Mouse (Mus musculus) embryonic facial prominence, embryonic 15.5 days (tissue): Measurements from ENCODE around the gene Spata46. TPM values are rescaled to one million over a fixed set of nuclear protein-coding genes. Genes with fewer than 3 reads are reported as not detected.

ENCODE experiments used
- ATAC-seq: fragments of 200-750 bp; cut with Nextera tagmentation; 2 replicates; pipeline ENCODE4 v1.8.0; 2017; ENCODE audit warnings: low read depth, moderate TSS enrichment; ENCODE audit not compliant: insufficient number of reproducible peaks, low FRiP score, low TSS enrichment
- H3K27ac ChIP-seq: fragments of 300-500 bp; sonication (generic); replicated peaks from 2 replicates; pipeline ENCODE4 v1.5.1; 2015; ENCODE audit warnings: mild to moderate bottlenecking, inconsistent platforms
- H3K27me3 ChIP-seq: fragments of 300-500 bp; sonication (generic); 2 replicates; pipeline ENCODE4 v1.6.1; 2015; ENCODE audit warnings: inconsistent platforms
- H3K36me3 ChIP-seq: fragments of 300-500 bp; sonication (generic); 2 replicates; pipeline ENCODE4 v1.6.1; 2015; ENCODE audit warnings: mild to moderate bottlenecking, inconsistent platforms
- H3K4me1 ChIP-seq: fragments of 300-500 bp; sonication (generic); 2 replicates; pipeline ENCODE4 v1.6.1; 2015; ENCODE audit warnings: inconsistent platforms
- H3K4me2 ChIP-seq: fragments of 300-500 bp; sonication (generic); replicated peaks from 2 replicates; pipeline ENCODE4 v1.6.1; 2015; ENCODE audit warnings: mild to moderate bottlenecking, inconsistent platforms
- H3K4me3 ChIP-seq: fragments of 300-500 bp; sonication (generic); replicated peaks from 2 replicates; pipeline ENCODE4 v1.5.1; 2015; ENCODE audit warnings: mild to moderate bottlenecking, inconsistent platforms
- H3K9ac ChIP-seq: fragments of 300-500 bp; sonication (generic); 2 replicates; pipeline ENCODE4 v1.6.1; 2015; ENCODE audit warnings: inconsistent platforms
- H3K9me3 ChIP-seq: fragments of 300-500 bp; sonication (generic); replicated peaks from 2 replicates; pipeline ENCODE4 v1.6.1; 2016; ENCODE audit warnings: inconsistent platforms
- WGBS: fragments of 180-500 bp; shearing (Covaris S2); methylation state at CpG from one replicate; pipeline ENCODE4 v1.1.7; 2015; 5-methylcytosine and 5-hydroxymethylcytosine counted together
- polyA plus RNA-seq: library from polyadenylated mRNA; unstranded; fragments of >200 nt; fragmentation: Nextera tagmentation; extraction: Ambion mirVana; gene quantifications from 2 replicates; pipeline ENCODE4 v1.2.1, GENCODE M21; 2015

Gene Spata46
- polyA plus RNA-seq: 1.3 and 1.5 TPM in 2 replicates

DNA sequence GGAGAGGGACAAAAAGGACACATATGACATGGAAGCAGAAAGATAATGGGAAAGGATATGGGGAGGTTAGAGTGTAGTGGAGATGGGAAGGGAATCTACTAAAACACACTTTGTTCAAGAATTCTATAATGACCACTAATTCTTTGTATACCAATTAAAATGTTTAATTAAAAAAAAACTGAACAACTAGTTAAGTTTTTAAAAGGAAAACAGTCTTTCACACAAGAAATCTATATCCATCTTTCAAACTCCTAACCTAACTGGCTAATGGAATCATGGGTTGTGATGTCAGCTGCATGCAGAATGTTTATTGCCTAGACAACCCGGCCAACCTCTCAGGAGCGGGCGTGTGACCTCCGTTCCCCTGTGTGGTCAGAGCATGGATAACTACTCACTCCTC, at the start of gene Spata46:
Gene Spata46, plus strand, starts transcription at position 301 of the 400 bp plus-strand sequence.
- Histone ChIP-seq H3K4me3 (no peak within 1 kb of the TSS), H3K4me2 (no peak within 1 kb of the TSS), H3K36me3 (no peaks in the 10 kb centered on the region), H3K4me1 (no peaks in the 10 kb centered on the region), H3K9me3 (no peaks in the 10 kb centered on the region), H3K27me3 (no peaks in the 10 kb centered on the region), H3K9ac (no peak within 1 kb of the TSS), H3K27ac (no peak within 1 kb of the TSS)
- WGBS: 92% methylated on average over 4 of the region's 4 CpGs
- ATAC-seq: no peak

DNA sequence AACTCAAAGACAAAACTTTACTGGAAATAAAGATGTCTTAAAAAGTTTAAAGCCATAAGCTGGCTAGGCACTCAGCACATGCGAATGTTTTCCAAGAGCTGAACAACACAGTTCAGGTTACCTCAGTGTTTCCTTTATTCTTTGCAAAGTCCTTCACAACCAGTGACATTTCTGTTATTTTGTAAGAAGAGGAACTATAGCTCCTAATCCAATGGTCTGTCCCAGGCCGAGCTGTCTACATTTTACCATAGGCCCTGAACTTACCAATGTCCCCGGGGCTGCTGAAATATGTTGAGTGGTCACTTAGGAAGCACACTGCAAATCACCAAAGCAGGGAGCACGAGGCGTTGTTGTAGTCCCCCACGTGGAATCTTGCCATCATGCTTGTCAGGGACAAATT, 38.3 kb upstream of the Spata46 start:
- Histone ChIP-seq H3K36me3 (no peaks in the 10 kb centered on the region), H3K4me2 (no peak overlapping the region), H3K27ac (no peak overlapping the region), H3K4me1 (no peaks in the 10 kb centered on the region), H3K4me3 (no peak overlapping the region), H3K27me3 (no peaks in the 10 kb centered on the region), H3K9me3 (0 out of 2 replicates have a peak, but pooled peaks cover under 1% of the 10 kb centered on the region), H3K9ac (no peak overlapping the region)
- ATAC-seq: no peak
- WGBS: 79% methylated on average over 6 of the region's 6 CpGs

DNA sequence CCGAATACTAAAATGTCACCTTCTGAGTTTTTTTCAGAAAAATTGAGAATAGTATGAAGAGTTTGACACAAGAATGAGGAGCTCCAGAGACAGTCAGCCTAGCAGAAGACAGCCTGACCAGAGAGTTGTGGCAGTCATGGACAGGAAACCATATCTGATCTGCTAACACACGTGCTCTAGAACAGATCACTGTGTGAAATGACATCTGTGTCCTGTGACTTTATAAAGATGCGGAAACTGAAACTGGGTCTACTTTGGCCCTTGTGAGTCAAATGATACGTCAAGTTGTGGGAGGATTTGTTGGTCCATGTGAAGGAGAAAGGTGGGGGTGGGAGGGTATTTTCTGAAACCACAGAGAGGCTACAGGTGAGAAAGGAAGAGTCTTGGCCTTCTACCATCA, 37.9 kb upstream of the Spata46 start:
- ATAC-seq: no peak
- no peaks in the 10 kb centered on the region for H3K4me1 ChIP-seq
- H3K27ac ChIP-seq: no peak overlapping the region
- H3K4me3 ChIP-seq: no peak overlapping the region
- no peaks in the 10 kb centered on the region for H3K36me3 ChIP-seq
- no peak overlapping the region for H3K9ac ChIP-seq
- 85% methylated on average over 4 of the region's 4 CpGs for WGBS
- 0 out of 2 replicates have a peak, but pooled peaks cover 3% of the 10 kb centered on the region for H3K9me3 ChIP-seq
- H3K27me3 ChIP-seq: no peaks in the 10 kb centered on the region
- H3K4me2 ChIP-seq: no peak overlapping the region

DNA sequence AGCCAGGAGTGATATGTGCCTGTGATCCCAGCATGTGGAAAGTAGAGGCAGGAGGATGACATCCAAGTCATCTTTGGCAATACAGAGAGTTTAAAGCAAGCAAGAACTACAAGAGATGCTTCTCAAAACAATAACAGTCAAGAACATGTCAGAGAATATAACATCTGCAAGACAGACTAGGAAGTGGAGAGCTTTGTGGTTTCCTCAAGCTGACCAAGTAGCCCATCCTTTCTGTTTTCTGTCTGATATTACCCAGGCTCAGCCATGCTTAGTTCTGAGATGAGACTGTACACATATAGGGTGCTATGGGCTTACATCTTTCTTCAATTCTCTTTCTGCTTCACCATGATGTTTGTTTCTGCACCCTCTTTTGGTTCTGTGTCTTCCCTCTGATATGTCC, 35.4 kb upstream of the Spata46 start:
- Histone ChIP-seq H3K9me3 (0 out of 2 replicates have a peak, but pooled peaks cover 3% of the 10 kb centered on the region), H3K4me2 (no peak overlapping the region)

DNA sequence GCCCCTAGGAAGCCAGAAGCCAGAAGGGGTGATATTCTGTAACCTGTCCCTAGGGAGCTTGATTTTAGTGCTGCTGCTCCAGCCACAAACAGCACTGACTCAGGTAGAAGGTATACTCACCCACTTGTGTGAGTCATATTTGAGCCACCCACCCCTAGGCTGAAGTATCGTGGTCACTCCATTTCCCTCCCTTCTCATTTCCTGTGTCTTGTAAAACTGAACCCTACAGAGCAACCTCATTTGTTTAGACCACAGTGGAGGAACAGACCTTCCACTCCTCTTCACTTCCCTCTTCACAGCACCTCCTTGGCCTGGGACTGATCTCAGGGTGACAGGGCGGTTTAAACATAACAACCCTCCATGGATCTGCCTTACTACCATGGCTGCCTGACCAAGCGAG, 31.6 kb upstream of the Spata46 start, which contains the start of gene Sh2d1b1:
Gene Sh2d1b1, plus strand, starts transcription at position 305 of the 400 bp plus-strand sequence.
- 0 out of 2 replicates have a peak, but pooled peaks cover 3% of the 10 kb centered on the region for H3K9me3 ChIP-seq
- no peak within 1 kb of the TSS for H3K27ac ChIP-seq
- H3K27me3 ChIP-seq: no peaks in the 10 kb centered on the region
- no peak within 1 kb of the TSS for H3K4me2 ChIP-seq
- H3K9ac ChIP-seq: no peak within 1 kb of the TSS
- no peak for ATAC-seq
- no peak within 1 kb of the TSS for H3K4me3 ChIP-seq
- H3K4me1 ChIP-seq: no peaks in the 10 kb centered on the region
- H3K36me3 ChIP-seq: no peaks in the 10 kb centered on the region
- 87% methylated on average over 3 of the region's 3 CpGs for WGBS

More for the DNA sequence above, 35.4 kb upstream of the Spata46 start:
- Histone ChIP-seq H3K4me3 (no peak overlapping the region), H3K27me3 (no peaks in the 10 kb centered on the region), H3K27ac (no peak overlapping the region), H3K36me3 (no peaks in the 10 kb centered on the region), H3K4me1 (no peaks in the 10 kb centered on the region), H3K9ac (no peak overlapping the region)
- ATAC-seq: no peak

DNA sequence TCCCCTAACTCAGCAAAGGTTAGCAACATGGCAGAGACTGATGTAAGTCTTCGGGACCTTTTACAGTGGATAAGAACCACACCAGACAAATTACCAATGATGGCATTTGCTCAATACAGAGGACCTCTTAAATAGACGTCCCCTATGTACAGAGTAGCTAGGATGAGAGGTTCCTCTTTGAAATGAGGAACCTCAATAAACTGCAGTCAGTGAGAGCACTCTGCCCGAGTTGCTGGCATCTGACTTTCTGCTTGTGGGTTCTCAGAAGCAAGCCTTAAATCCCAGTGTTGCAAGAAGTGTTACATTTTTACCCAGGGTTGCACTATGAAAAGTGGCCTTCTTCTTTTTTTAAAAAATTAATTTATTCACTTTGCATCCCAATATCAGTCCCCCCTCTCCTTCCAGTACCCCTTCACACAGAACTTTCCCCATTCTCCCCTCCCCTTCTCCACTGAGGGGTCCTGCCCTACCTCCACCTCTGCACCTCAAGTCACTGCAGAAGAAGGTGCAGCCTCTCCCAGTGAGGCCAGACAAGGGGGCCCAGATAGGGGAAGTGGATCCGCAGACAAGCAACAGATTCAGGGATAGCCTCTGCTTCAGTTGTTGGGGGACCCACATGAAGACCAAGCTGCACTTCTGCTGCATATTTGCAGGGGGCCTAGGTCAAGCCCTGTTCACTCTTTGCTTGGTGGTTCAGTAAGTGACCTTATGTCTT, 26.0 kb upstream of the Spata46 start:
- Histone ChIP-seq H3K9ac (no peak overlapping the region), H3K4me2 (no peak overlapping the region), H3K9me3 (no peaks in the 10 kb centered on the region), H3K27ac (no peak overlapping the region), H3K4me3 (no peak overlapping the region), H3K27me3 (no peaks in the 10 kb centered on the region), H3K4me1 (no peaks in the 10 kb centered on the region), H3K36me3 (no peaks in the 10 kb centered on the region)
- 75% methylated on average over 4 of the region's 4 CpGs for WGBS
- no peak for ATAC-seq

DNA sequence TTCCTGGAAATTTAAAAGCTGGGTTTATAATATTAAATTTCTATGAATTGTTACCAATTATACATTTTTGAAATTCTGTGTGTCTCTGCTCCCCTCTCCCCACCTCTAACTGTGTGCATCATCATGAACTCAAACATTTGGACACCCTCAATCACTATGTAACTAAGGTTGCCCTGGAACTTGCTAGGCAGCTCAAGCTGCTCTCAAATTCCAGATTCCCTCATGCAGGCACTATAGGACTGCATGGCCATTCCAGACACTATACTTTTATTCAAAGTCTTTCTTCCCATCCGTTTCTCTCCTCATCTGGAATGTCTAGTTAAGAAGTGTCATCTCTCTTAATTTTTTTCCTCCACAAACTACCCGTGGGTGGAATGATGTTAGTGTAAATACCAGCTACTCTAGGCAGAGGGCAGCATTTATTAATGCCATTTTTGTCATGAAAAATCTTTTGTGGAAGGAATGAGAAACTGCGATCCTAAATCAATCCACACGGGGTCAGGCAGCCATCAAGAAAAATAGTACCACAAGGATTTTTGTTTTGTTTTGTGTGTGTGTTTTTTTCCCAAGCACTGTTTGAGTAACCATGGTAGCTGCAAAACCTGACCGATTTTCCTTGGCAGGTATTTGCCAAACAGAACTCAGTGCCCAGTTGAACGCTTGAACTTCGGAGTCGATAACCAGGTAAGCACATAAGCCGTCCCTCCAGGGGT, 16.2 kb upstream of the Spata46 start:
- Histone ChIP-seq H3K9ac (no peak overlapping the region), H3K4me2 (peak overlapping the region; percentile 18; the same call in 1 of the 2 replicates), H3K4me3 (peak overlapping the region; percentile 16; the same call in 1 of the 2 replicates), H3K4me1 (0 out of 2 replicates have a peak, but pooled peaks cover 4% of the 10 kb centered on the region), H3K36me3 (no peaks in the 10 kb centered on the region), H3K9me3 (no peaks in the 10 kb centered on the region), H3K27me3 (no peaks in the 10 kb centered on the region), H3K27ac (no peak overlapping the region)
- no peak for ATAC-seq
- WGBS: 25% methylated on average over 9 of the region's 9 CpGs

DNA sequence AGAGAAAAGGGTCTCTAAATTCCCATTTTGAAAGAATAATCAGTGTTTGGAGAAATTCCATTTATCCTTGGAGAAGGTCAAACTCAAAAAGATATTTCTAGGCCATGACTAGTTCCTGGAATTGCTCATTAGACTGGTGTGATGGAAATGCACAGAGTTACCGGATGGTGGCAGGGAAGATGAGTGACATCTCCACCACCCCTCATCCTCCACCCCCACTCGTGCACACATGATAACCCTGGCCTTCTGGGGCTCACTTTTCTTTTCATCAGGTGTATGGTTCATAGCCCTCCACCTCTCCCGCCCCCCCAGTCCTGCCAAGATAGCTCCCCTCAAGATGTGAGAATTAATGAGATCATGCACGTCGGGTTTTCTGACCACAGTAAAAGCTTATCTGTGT, 15.3 kb upstream of the Spata46 start:
- WGBS: 69% methylated on average over 5 of the region's 5 CpGs
- H3K36me3 ChIP-seq: no peaks in the 10 kb centered on the region
- ATAC-seq: no peak

DNA sequence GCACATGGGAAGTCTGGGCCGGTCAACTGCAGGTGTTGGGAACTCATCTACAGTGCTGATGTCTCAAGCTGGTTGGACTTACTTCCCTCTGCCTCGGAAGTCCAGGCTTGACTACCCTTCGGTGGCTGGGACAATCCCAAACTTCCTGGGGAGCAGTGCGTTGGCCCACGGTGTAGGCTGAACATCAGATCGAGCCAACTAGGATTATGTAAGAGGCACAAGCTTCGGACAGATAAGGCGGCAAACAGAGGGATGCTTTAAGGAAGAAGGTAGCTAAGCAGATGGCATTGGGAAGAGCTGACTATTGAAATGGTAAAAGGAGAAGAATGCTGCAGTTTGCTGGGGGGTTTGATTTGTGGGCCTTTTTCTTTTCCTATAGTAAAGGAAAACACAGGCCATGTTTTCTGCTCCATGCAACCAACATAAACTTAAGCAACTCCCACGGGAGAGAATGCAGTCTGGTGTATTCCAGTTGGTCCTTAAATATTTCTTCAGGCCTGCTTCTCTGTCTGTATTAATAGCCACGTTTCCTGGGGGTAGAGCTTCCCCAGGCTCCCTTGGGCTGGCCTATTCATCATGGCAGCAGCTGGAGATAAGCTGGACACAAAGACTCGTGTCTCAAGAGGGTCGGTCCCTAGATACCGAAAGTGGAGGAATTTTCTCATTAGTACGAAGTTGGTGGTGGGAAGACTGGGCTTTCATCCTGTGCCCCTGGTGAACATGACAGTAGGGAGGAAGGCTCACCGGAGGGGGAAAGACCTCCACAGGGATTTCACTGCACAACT, 13.6 kb upstream of the Spata46 start:
- H3K27me3 ChIP-seq: no peaks in the 10 kb centered on the region
- H3K9me3 ChIP-seq: no peaks in the 10 kb centered on the region
- WGBS: 86% methylated on average over 15 of the region's 15 CpGs
- no peak overlapping the region for H3K4me3 ChIP-seq
- H3K4me1 ChIP-seq: 0 out of 2 replicates have a peak, but pooled peaks cover 4% of the 10 kb centered on the region
- H3K4me2 ChIP-seq: no peak overlapping the region
- no peak overlapping the region for H3K27ac ChIP-seq
- ATAC-seq: no peak
- H3K36me3 ChIP-seq: no peaks in the 10 kb centered on the region
- no peak overlapping the region for H3K9ac ChIP-seq

More for the DNA sequence above, 15.3 kb upstream of the Spata46 start:
- H3K4me1 ChIP-seq: 0 out of 2 replicates have a peak, but pooled peaks cover 4% of the 10 kb centered on the region
- H3K27me3 ChIP-seq: no peaks in the 10 kb centered on the region
- no peak overlapping the region for H3K9ac ChIP-seq
- H3K4me2 ChIP-seq: no peak overlapping the region
- no peaks in the 10 kb centered on the region for H3K9me3 ChIP-seq
- no peak overlapping the region for H3K4me3 ChIP-seq
- no peak overlapping the region for H3K27ac ChIP-seq

DNA sequence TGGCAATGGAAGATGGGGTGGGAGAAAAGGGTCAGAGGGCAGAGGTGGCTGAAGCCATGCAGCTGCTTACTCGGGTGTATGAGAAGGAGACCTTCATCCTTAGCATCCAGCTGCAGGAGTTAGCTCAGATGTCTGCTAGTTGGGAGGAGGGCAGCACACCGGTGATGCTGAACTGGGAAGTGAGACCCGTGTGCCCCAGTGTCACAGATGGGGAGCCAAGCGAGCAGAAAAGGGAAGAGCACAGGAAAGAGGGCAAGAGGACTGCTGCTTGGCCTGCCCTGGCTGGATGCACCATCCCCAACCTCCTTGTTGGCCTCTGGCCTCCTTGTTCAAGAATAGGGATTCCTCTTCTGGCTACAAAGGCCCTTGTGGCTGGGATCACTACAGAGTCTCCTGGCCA, 9.1 kb upstream of the Spata46 start:
- Histone ChIP-seq H3K27ac (no peak overlapping the region), H3K9me3 (no peaks in the 10 kb centered on the region), H3K4me1 (no peaks in the 10 kb centered on the region), H3K36me3 (no peaks in the 10 kb centered on the region), H3K4me2 (no peak overlapping the region), H3K27me3 (no peaks in the 10 kb centered on the region), H3K4me3 (no peak overlapping the region), H3K9ac (no peak overlapping the region)
- 86% methylated on average over 4 of the region's 4 CpGs for WGBS
- no peak for ATAC-seq

DNA sequence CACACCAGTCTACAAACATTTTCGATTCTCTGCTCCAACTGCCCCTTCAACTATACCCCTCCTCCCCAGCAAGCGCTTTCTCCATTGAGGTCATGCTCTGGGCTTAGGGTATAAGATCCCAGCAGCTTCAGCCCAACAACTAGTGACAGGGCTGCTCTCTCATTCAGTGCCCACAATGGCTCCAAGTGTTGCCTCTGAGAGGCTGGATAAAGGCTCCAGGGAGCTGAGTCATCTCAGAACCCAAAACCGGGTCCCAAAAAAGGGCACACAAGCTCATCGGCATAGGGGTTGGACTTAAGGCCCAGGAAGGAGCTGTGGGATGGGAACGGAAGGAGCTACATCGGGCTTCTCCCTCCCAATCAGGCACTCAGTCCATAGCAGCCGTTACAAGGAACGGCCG, 6.9 kb upstream of the Spata46 start:
- H3K27me3 ChIP-seq: no peaks in the 10 kb centered on the region
- H3K27ac ChIP-seq: no peak overlapping the region
- 94% methylated on average over 9 of the region's 9 CpGs for WGBS
- H3K9ac ChIP-seq: no peak overlapping the region
- no peaks in the 10 kb centered on the region for H3K4me1 ChIP-seq
- no peaks in the 10 kb centered on the region for H3K36me3 ChIP-seq
- ATAC-seq: no peak
- no peak overlapping the region for H3K4me3 ChIP-seq
- H3K4me2 ChIP-seq: no peak overlapping the region
- H3K9me3 ChIP-seq: no peaks in the 10 kb centered on the region
